Mouse (Mus musculus): ENCODE measurements at regions not wholly inside any gene's neighbourhood (a gene's known extent, or its start where the extent isn't known, plus 50 kb on each side); places are given as distances from the start of the nearest gene placed in this dataset.

- ATAC-seq (replicated peaks; ENCODE audit: low FRiP score, low read depth) (no peak), DNase-seq (ENCODE audit: low spot score) (no peak)
- TF ChIP-seq CTCF (IDR thresholded peaks at IDR 0.05; ENCODE audit: low read depth): no peak
- Histone ChIP-seq H3K4me3 (replicated peaks; ENCODE audit: low read depth, low read length) (no peak overlapping the region), H3K4me2 (ENCODE audit: low read length) (no peak overlapping the region), H3K36me3 (ENCODE audit: insufficient read depth, low read length) (no peaks in the 10 kb centered on the region), H3K9ac (ENCODE audit: low read depth, low read length) (no peak overlapping the region), H3K27me3 (ENCODE audit: insufficient read depth, low read length) (peaks cover 12% of the 10 kb centered on the region), H3K9me3 (replicated peaks; ENCODE audit: low read length) (no peaks in the 10 kb centered on the region), H3K4me1 (replicated peaks; ENCODE audit: insufficient read depth, low read length) (no peaks in the 10 kb centered on the region), H3K27ac (no peak overlapping the region)
- WGBS: 71% methylated on average over 2 of the region's 2 CpGs
Observed at GRCm38 (mm10) chr6:84402431-84402830, 191.3 kb downstream of the Cyp26b1 start.

GRCm38 (mm10) chr6:84394496-84395090, 199.1 kb downstream of the Cyp26b1 start:
- Histone ChIP-seq H3K9me3 (replicated peaks; ENCODE audit: low read length) (no peaks in the 10 kb centered on the region), H3K9ac (ENCODE audit: low read depth, low read length) (no peak overlapping the region), H3K27me3 (ENCODE audit: insufficient read depth, low read length) (no peaks in the 10 kb centered on the region), H3K4me3 (replicated peaks; ENCODE audit: low read depth, low read length) (no peak overlapping the region), H3K4me2 (ENCODE audit: low read length) (no peak overlapping the region), H3K27ac (no peak overlapping the region), H3K4me1 (replicated peaks; ENCODE audit: insufficient read depth, low read length) (no peaks in the 10 kb centered on the region), H3K36me3 (ENCODE audit: insufficient read depth, low read length) (no peaks in the 10 kb centered on the region)
- no peak for ATAC-seq (replicated peaks; ENCODE audit: low FRiP score, low read depth)
- TF ChIP-seq CTCF (IDR thresholded peaks at IDR 0.05; ENCODE audit: low read depth): no peak
- DNase-seq (ENCODE audit: low spot score): no peak
- 42% methylated on average over 6 of the region's 6 CpGs for WGBS

- 67% methylated on average over 9 of the region's 9 CpGs for WGBS
- no peaks in the 10 kb centered on the region for H3K27me3 ChIP-seq (ENCODE audit: insufficient read depth, low read length)
- no peaks in the 10 kb centered on the region for H3K36me3 ChIP-seq (ENCODE audit: insufficient read depth, low read length)
- ATAC-seq (replicated peaks; ENCODE audit: low FRiP score, low read depth) (no peak), DNase-seq (ENCODE audit: low spot score) (no peak)
- no peak overlapping the region for H3K4me3 ChIP-seq (replicated peaks; ENCODE audit: low read depth, low read length)
- H3K4me1 ChIP-seq (replicated peaks; ENCODE audit: insufficient read depth, low read length): no peaks in the 10 kb centered on the region
- H3K27ac ChIP-seq: no peak overlapping the region
- H3K4me2 ChIP-seq (ENCODE audit: low read length): no peak overlapping the region
- H3K9ac ChIP-seq (ENCODE audit: low read depth, low read length): no peak overlapping the region
- no peak for TF ChIP-seq CTCF (IDR thresholded peaks at IDR 0.05; ENCODE audit: low read depth)
- H3K9me3 ChIP-seq (replicated peaks; ENCODE audit: low read length): no peaks in the 10 kb centered on the region
Observed at GRCm38 (mm10) chr6:84393519-84394231, 200.0 kb downstream of the Cyp26b1 start.

GRCm38 (mm10) chr6:84392752-84393511, 200.8 kb downstream of the Cyp26b1 start:
- TF ChIP-seq CTCF (IDR thresholded peaks at IDR 0.05; ENCODE audit: low read depth): no peak
- Histone ChIP-seq H3K36me3 (ENCODE audit: insufficient read depth, low read length) (no peaks in the 10 kb centered on the region), H3K27me3 (ENCODE audit: insufficient read depth, low read length) (no peaks in the 10 kb centered on the region), H3K4me2 (ENCODE audit: low read length) (no peak overlapping the region), H3K9me3 (replicated peaks; ENCODE audit: low read length) (no peaks in the 10 kb centered on the region), H3K9ac (ENCODE audit: low read depth, low read length) (no peak overlapping the region), H3K4me1 (replicated peaks; ENCODE audit: insufficient read depth, low read length) (no peaks in the 10 kb centered on the region), H3K4me3 (replicated peaks; ENCODE audit: low read depth, low read length) (no peak overlapping the region), H3K27ac (no peak overlapping the region)
- DNase-seq (ENCODE audit: low spot score) (no peak), ATAC-seq (replicated peaks; ENCODE audit: low FRiP score, low read depth) (no peak)
- WGBS: 88% methylated on average over 14 of the region's 14 CpGs

- Histone ChIP-seq H3K9ac (ENCODE audit: low read depth, low read length) (no peak overlapping the region), H3K4me2 (ENCODE audit: low read length) (no peak overlapping the region), H3K9me3 (replicated peaks; ENCODE audit: low read length) (no peaks in the 10 kb centered on the region), H3K4me3 (replicated peaks; ENCODE audit: low read depth, low read length) (no peak overlapping the region), H3K4me1 (replicated peaks; ENCODE audit: insufficient read depth, low read length) (no peaks in the 10 kb centered on the region), H3K36me3 (ENCODE audit: insufficient read depth, low read length) (no peaks in the 10 kb centered on the region), H3K27ac (no peak overlapping the region), H3K27me3 (ENCODE audit: insufficient read depth, low read length) (peaks cover 4% of the 10 kb centered on the region)
- WGBS: 90% methylated on average over 3 of the region's 3 CpGs
- ATAC-seq (replicated peaks; ENCODE audit: low FRiP score, low read depth) (no peak), DNase-seq (ENCODE audit: low spot score) (no peak)
- no peak for TF ChIP-seq CTCF (IDR thresholded peaks at IDR 0.05; ENCODE audit: low read depth)
Observed at GRCm38 (mm10) chr6:84391016-84391415, 202.7 kb downstream of the Cyp26b1 start.

- no peak overlapping the region for H3K4me2 ChIP-seq (ENCODE audit: low read length)
- WGBS: 13% methylated on average over 10 of the region's 10 CpGs
Observed at GRCm38 (mm10) chr6:84385696-84386095, 208.0 kb downstream of the Cyp26b1 start.

More at GRCm38 (mm10) chr6:84385696-84386095, 208.0 kb downstream of the Cyp26b1 start:
- Histone ChIP-seq H3K4me1 (replicated peaks; ENCODE audit: insufficient read depth, low read length) (no peaks in the 10 kb centered on the region), H3K4me3 (replicated peaks; ENCODE audit: low read depth, low read length) (no peak overlapping the region), H3K36me3 (ENCODE audit: insufficient read depth, low read length) (no peaks in the 10 kb centered on the region), H3K27ac (no peak overlapping the region), H3K27me3 (ENCODE audit: insufficient read depth, low read length) (peaks cover 6% of the 10 kb centered on the region), H3K9ac (ENCODE audit: low read depth, low read length) (no peak overlapping the region), H3K9me3 (replicated peaks; ENCODE audit: low read length) (no peaks in the 10 kb centered on the region)
- peak; percentile 28 for DNase-seq (ENCODE audit: low spot score)
- no peak for ATAC-seq (replicated peaks; ENCODE audit: low FRiP score, low read depth)
- TF ChIP-seq CTCF (IDR thresholded peaks at IDR 0.05; ENCODE audit: low read depth): no peak

All from kidney, postnatal 0 days (tissue).